Mouse (Mus musculus): ENCODE measurements at regions not wholly inside any gene's neighbourhood (a gene's known extent, or its start where the extent isn't known, plus 50 kb on each side); places are given as distances from the start of the nearest gene placed in this dataset.

- peak; percentile 56 for DNase-seq (ENCODE audit: low spot score)
- H3K27me3 ChIP-seq (ENCODE audit: control insufficient read depth, insufficient read depth, low read length), result no peaks in the 10 kb centered on the region
- no peak for ATAC-seq (ENCODE audit: low FRiP score, low read depth)
- H3K4me1 ChIP-seq (ENCODE audit: control insufficient read depth, insufficient read depth, low read length), result peaks cover 11% of the 10 kb centered on the region
- 44% methylated on average over 18 of the region's 18 CpGs for WGBS
- no peak overlapping the region for H3K27ac ChIP-seq (replicated peaks; ENCODE audit: low read depth, low read length)
- peak overlapping the region; percentile 33 for H3K4me2 ChIP-seq (replicated peaks; ENCODE audit: low read depth, low read length, severe bottlenecking)
- H3K36me3 ChIP-seq (ENCODE audit: control insufficient read depth, insufficient read depth, low read length), result no peaks in the 10 kb centered on the region
- H3K9ac ChIP-seq (ENCODE audit: low read depth, low read length, severe bottlenecking), result no peak overlapping the region
- no peaks in the 10 kb centered on the region for H3K9me3 ChIP-seq (ENCODE audit: control insufficient read depth, low read length)
- no peak overlapping the region for H3K4me3 ChIP-seq (replicated peaks; ENCODE audit: low read length)
- TF ChIP-seq POLR2A (IDR thresholded peaks at IDR 0.05; ENCODE audit: borderline replicate concordance, extremely low read depth, insufficient read depth, insufficient read length), result no peak
These were observed 180.2 kb downstream of the Pax3 start for GRCm38 (mm10) chr1:78016541-78017267.

GRCm38 (mm10) chr1:78015999-78016398 is 180.9 kb downstream of the Pax3 start:
- Histone ChIP-seq H3K9me3 (ENCODE audit: control insufficient read depth, low read length) (no peaks in the 10 kb centered on the region), H3K27ac (replicated peaks; ENCODE audit: low read depth, low read length) (no peak overlapping the region), H3K4me3 (replicated peaks; ENCODE audit: low read length) (no peak overlapping the region), H3K4me2 (replicated peaks; ENCODE audit: low read depth, low read length, severe bottlenecking) (no peak overlapping the region), H3K27me3 (ENCODE audit: control insufficient read depth, insufficient read depth, low read length) (no peaks in the 10 kb centered on the region), H3K4me1 (ENCODE audit: control insufficient read depth, insufficient read depth, low read length) (peaks cover 8% of the 10 kb centered on the region), H3K9ac (ENCODE audit: low read depth, low read length, severe bottlenecking) (no peak overlapping the region), H3K36me3 (ENCODE audit: control insufficient read depth, insufficient read depth, low read length) (no peaks in the 10 kb centered on the region)
- ATAC-seq (ENCODE audit: low FRiP score, low read depth), result no peak
- no peak for DNase-seq (ENCODE audit: low spot score)
- WGBS, result 41% methylated on average over 3 of the region's 3 CpGs
- no peak for TF ChIP-seq POLR2A (IDR thresholded peaks at IDR 0.05; ENCODE audit: borderline replicate concordance, extremely low read depth, insufficient read depth, insufficient read length)

DNA sequence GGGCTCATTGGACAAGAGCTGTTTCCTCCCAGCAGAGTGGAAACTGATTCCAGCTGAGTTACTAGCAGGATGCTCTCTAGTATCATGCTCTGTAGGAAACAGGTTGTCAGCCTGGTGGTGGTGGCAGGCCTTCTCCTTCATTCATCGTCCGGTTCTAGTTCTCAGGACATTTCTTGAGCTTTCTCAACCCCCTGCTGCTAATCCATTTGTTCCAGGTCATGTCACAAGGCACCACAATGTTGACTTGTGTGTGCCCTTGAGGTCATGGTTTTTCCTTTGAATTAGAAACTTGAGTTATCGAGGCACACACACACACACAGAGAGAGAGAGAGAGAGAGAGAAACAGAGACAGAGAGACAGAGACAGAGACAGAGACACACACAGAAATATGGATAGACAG is 183.5 kb downstream of the Pax3 start:
- no peaks in the 10 kb centered on the region for H3K36me3 ChIP-seq (ENCODE audit: control insufficient read depth, insufficient read depth, low read length)
- peaks cover 16% of the 10 kb centered on the region for H3K4me1 ChIP-seq (ENCODE audit: control insufficient read depth, insufficient read depth, low read length)
- TF ChIP-seq POLR2A (IDR thresholded peaks at IDR 0.05; ENCODE audit: borderline replicate concordance, extremely low read depth, insufficient read depth, insufficient read length), result no peak
- H3K9ac ChIP-seq (ENCODE audit: low read depth, low read length, severe bottlenecking), result no peak overlapping the region
- no peak overlapping the region for H3K4me3 ChIP-seq (replicated peaks; ENCODE audit: low read length)
- DNase-seq (ENCODE audit: low spot score) (no peak), ATAC-seq (ENCODE audit: low FRiP score, low read depth) (no peak)
- 58% methylated on average over 3 of the region's 3 CpGs for WGBS
- H3K27ac ChIP-seq (replicated peaks; ENCODE audit: low read depth, low read length), result no peak overlapping the region
- H3K4me2 ChIP-seq (replicated peaks; ENCODE audit: low read depth, low read length, severe bottlenecking), result no peak overlapping the region
- no peaks in the 10 kb centered on the region for H3K9me3 ChIP-seq (ENCODE audit: control insufficient read depth, low read length)
- no peaks in the 10 kb centered on the region for H3K27me3 ChIP-seq (ENCODE audit: control insufficient read depth, insufficient read depth, low read length)

GRCm38 (mm10) chr1:78008811-78009410 is 188.0 kb downstream of the Pax3 start:
- WGBS, result 9% methylated on average over 16 of the region's 16 CpGs

DNA sequence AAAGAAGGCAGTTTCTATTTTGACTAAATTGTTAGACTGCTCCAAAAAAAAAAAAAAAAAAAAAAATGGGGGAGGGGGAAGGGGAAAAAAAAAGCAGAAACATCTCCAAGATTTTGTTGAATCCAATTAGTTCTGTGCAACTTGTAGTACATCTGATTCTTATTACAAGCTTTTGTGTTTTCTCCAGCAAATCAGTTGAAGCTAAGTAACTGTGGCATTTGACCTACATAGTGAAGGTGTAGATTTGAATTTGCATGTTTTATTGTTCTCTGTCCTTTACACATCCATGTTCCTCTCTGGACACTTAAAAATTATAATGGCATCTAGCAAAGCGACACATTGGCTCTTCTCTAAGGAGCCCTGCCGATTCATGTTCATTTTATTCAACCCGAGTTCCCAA is 192.6 kb downstream of the Pax3 start:
- H3K9ac ChIP-seq (ENCODE audit: low read depth, low read length, severe bottlenecking), result no peak overlapping the region
- no peaks in the 10 kb centered on the region for H3K36me3 ChIP-seq (ENCODE audit: control insufficient read depth, insufficient read depth, low read length)
- H3K9me3 ChIP-seq (ENCODE audit: control insufficient read depth, low read length), result no peaks in the 10 kb centered on the region
- no peak overlapping the region for H3K4me3 ChIP-seq (replicated peaks; ENCODE audit: low read length)
- no peak overlapping the region for H3K27ac ChIP-seq (replicated peaks; ENCODE audit: low read depth, low read length)
- TF ChIP-seq POLR2A (IDR thresholded peaks at IDR 0.05; ENCODE audit: borderline replicate concordance, extremely low read depth, insufficient read depth, insufficient read length), result no peak
- DNase-seq (ENCODE audit: low spot score) (no peak), ATAC-seq (ENCODE audit: low FRiP score, low read depth) (no peak)
- H3K27me3 ChIP-seq (ENCODE audit: control insufficient read depth, insufficient read depth, low read length), result no peaks in the 10 kb centered on the region
- no peak overlapping the region for H3K4me2 ChIP-seq (replicated peaks; ENCODE audit: low read depth, low read length, severe bottlenecking)
- 87% methylated on average over 3 of the region's 3 CpGs for whole genome bisulfite sequencing
- peaks cover 16% of the 10 kb centered on the region for H3K4me1 ChIP-seq (ENCODE audit: control insufficient read depth, insufficient read depth, low read length)

More at GRCm38 (mm10) chr1:78008811-78009410, 188.0 kb downstream of the Pax3 start:
- no peak overlapping the region for H3K9ac ChIP-seq (ENCODE audit: low read depth, low read length, severe bottlenecking)
- peaks cover 16% of the 10 kb centered on the region for H3K4me1 ChIP-seq (ENCODE audit: control insufficient read depth, insufficient read depth, low read length)
- no peak overlapping the region for H3K27ac ChIP-seq (replicated peaks; ENCODE audit: low read depth, low read length)
- H3K4me3 ChIP-seq (replicated peaks; ENCODE audit: low read length), result no peak overlapping the region; the same call in 1 of the 2 replicates
- DNase-seq (ENCODE audit: low spot score), result peak; percentile 79
- no peaks in the 10 kb centered on the region for H3K9me3 ChIP-seq (ENCODE audit: control insufficient read depth, low read length)
- no peak for TF ChIP-seq POLR2A (IDR thresholded peaks at IDR 0.05; ENCODE audit: borderline replicate concordance, extremely low read depth, insufficient read depth, insufficient read length)
- peak; percentile 67 for ATAC-seq (ENCODE audit: low FRiP score, low read depth)
- no peaks in the 10 kb centered on the region for H3K27me3 ChIP-seq (ENCODE audit: control insufficient read depth, insufficient read depth, low read length)
- H3K4me2 ChIP-seq (replicated peaks; ENCODE audit: low read depth, low read length, severe bottlenecking), result peak overlapping the region; percentile 35
- no peaks in the 10 kb centered on the region for H3K36me3 ChIP-seq (ENCODE audit: control insufficient read depth, insufficient read depth, low read length)

Data from limb, embryonic 14.5 days (tissue).